Mouse (Mus musculus) hindbrain, postnatal 0 days (tissue): Measurements from ENCODE around the gene Glrx3. TPM values are rescaled to one million over a fixed set of nuclear protein-coding genes. Genes with fewer than 3 reads are reported as not detected.

Experiments
- ATAC-seq: fragments of 200-750 bp; cut with Nextera tagmentation; 2 replicates; pipeline ENCODE4 v1.8.0; 2017; ENCODE audit warnings: mild to moderate bottlenecking, moderate TSS enrichment, moderate library complexity
- DNase-seq: peaks from one replicate; pipeline ENCODE4 v3.0.0-alpha.2; 2015; ENCODE audit warnings: low spot score
- H3K27ac ChIP-seq: fragments of 300-500 bp; sonication (generic); 2 replicates; pipeline ENCODE4 v1.5.1; 2014; ENCODE audit warnings: mild to moderate bottlenecking
- H3K27me3 ChIP-seq: fragments of 300-500 bp; sonication (generic); 2 replicates; pipeline ENCODE4 v1.6.1; 2014; ENCODE audit warnings: low read length, mixed read lengths; ENCODE audit not compliant: insufficient read depth
- H3K36me3 ChIP-seq: fragments of 300-500 bp; sonication (generic); 2 replicates; pipeline ENCODE4 v1.6.1; 2014; ENCODE audit warnings: low read length, mixed read lengths; ENCODE audit not compliant: insufficient read depth
- H3K4me1 ChIP-seq: fragments of 300-500 bp; sonication (generic); 2 replicates; pipeline ENCODE4 v1.6.1; 2014; ENCODE audit warnings: antibody characterized with exemption, low read length, mixed read lengths; ENCODE audit not compliant: insufficient read depth
- H3K4me2 ChIP-seq: fragments of 300-500 bp; sonication (generic); 2 replicates; pipeline ENCODE4 v1.6.1; 2014; ENCODE audit warnings: low read depth, mild to moderate bottlenecking, low read length, moderate library complexity, mixed read lengths
- H3K4me3 ChIP-seq: fragments of 300-500 bp; sonication (generic); 2 replicates; pipeline ENCODE4 v1.5.1; 2014; ENCODE audit warnings: low read length
- H3K9ac ChIP-seq: fragments of 300-500 bp; sonication (generic); replicated peaks from 2 replicates; pipeline ENCODE4 v1.6.1; 2014; ENCODE audit warnings: mild to moderate bottlenecking, low read length, moderate library complexity, mixed read lengths
- H3K9me3 ChIP-seq: fragments of 300-500 bp; sonication (generic); 2 replicates; pipeline ENCODE4 v1.6.1; 2016; ENCODE audit warnings: low read length, mixed read lengths
- CTCF ChIP-seq: IDR thresholded peaks from 2 replicates; pipeline ENCODE4 v1.5.1; 2016; ENCODE audit warnings: antibody characterized with exemption, control low read depth, low read depth
- WGBS: fragments of 180-500 bp; shearing (Covaris S2); extraction: QIAGEN DNeasy Blood & Tissue Kit; methylation state at CpG from one replicate; pipeline ENCODE4 v1.1.7; 2014; 5-methylcytosine and 5-hydroxymethylcytosine counted together
- polyA plus RNA-seq: library from polyadenylated mRNA; unstranded; fragments of >200 nt; fragmentation: Nextera tagmentation; extraction: Ambion mirVana; gene quantifications from 2 replicates; pipeline ENCODE4 v1.2.1, GENCODE M21; 2015
- total RNA-seq: library from RNA; depleted of rRNA; stranded (reverse); fragments of >200 nt; gene quantifications from 2 replicates; pipeline ENCODE4 v1.2.3, GENCODE M21; 2014; rRNA removed

Gene Glrx3
- total and polyA plus RNA-seq, 2 experiments from 2014 or later: 105 to 241 TPM

DNA sequence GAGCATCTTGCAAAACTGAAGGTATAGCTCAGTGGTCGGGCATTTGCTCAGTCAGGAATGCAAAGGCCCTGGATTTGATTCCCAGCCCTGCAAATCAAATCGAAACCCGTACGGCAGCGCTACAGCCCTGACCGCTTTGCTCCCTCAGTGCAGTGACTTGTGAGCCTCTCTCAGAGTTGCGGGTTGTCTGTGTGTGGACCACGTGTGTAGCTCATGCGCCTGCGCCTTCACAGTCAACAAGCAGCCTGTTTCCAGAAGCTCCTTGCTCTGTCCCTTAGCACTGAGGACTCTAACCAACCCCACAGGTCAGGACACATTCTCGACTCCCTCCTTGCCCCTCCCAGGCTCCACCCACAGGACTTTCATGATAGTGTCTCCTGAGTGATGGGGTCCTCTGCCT lies 46.6 kb downstream of the Glrx3 start:
- no peak for DNase-seq
- ATAC-seq: no peak
- WGBS: 88% methylated on average over 11 of the region's 11 CpGs

DNA sequence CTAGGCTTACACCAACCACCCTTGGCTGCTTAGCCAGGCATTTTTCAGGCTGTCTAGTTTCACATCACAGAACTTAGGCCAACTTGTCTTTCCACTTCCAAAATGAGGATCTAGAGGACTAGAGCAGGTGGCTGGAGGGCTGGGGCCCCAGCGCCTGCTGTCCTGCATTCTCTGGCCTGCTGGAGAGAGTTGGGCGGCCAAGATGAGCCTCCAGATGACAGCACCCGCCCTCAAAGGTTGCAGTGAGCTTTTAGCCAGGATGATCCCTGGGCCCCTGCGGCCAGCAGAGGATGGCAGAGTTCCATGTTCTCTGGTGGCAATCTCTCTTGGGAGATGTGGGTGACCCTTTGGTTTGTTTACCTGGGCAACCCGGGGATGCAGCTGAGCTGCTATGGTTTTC lies 51.0 kb downstream of the Glrx3 start:
- no peak overlapping the region for H3K4me2 ChIP-seq
- no peak overlapping the region for H3K9ac ChIP-seq
- no peaks in the 10 kb centered on the region for H3K4me1 ChIP-seq
- H3K4me3 ChIP-seq: no peak overlapping the region
- DNase-seq (peak; percentile 51), ATAC-seq (0 out of 2 replicates have a peak, but pooled peaks have one; percentile 15)
- no peaks in the 10 kb centered on the region for H3K27me3 ChIP-seq
- WGBS: 55% methylated on average over 5 of the region's 5 CpGs
- H3K36me3 ChIP-seq: no peaks in the 10 kb centered on the region
- H3K27ac ChIP-seq: no peak overlapping the region
- no peaks in the 10 kb centered on the region for H3K9me3 ChIP-seq
- TF ChIP-seq CTCF: peak; percentile 15; the same call in 1 of the 2 replicates

More for the DNA sequence above, 46.6 kb downstream of the Glrx3 start:
- Histone ChIP-seq H3K9me3 (no peaks in the 10 kb centered on the region), H3K9ac (no peak overlapping the region), H3K27me3 (no peaks in the 10 kb centered on the region), H3K36me3 (no peaks in the 10 kb centered on the region), H3K27ac (no peak overlapping the region), H3K4me2 (no peak overlapping the region), H3K4me3 (no peak overlapping the region), H3K4me1 (no peaks in the 10 kb centered on the region)
- no peak for TF ChIP-seq CTCF

DNA sequence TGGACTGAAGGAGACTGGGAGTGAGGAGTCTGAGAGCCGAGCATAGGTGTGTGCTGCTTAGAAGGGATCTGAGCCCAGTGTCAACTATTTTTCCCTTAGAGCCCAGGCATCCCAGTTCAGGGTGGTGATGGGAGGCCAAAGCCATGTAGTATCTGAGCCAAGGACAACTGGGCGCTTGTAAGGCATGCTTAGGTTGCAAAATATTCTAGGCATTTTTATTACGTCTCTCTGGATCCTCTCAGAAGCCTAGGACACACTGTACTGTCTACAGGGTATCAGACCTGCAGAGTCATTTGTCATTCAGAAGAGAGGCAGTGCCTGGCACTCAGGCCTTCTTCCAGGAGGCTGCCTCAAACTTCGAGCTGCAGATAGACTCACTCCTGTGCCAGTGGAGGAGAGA lies 53.3 kb downstream of the Glrx3 start:
- no peaks in the 10 kb centered on the region for H3K36me3 ChIP-seq
- 59% methylated on average over 4 of the region's 4 CpGs for WGBS
- TF ChIP-seq CTCF: no peak
- no peaks in the 10 kb centered on the region for H3K27me3 ChIP-seq
- H3K4me1 ChIP-seq: no peaks in the 10 kb centered on the region
- H3K9me3 ChIP-seq: no peaks in the 10 kb centered on the region
- H3K4me3 ChIP-seq: no peak overlapping the region
- H3K4me2 ChIP-seq: no peak overlapping the region
- H3K27ac ChIP-seq: no peak overlapping the region
- ATAC-seq (no peak), DNase-seq (no peak)
- H3K9ac ChIP-seq: no peak overlapping the region

DNA sequence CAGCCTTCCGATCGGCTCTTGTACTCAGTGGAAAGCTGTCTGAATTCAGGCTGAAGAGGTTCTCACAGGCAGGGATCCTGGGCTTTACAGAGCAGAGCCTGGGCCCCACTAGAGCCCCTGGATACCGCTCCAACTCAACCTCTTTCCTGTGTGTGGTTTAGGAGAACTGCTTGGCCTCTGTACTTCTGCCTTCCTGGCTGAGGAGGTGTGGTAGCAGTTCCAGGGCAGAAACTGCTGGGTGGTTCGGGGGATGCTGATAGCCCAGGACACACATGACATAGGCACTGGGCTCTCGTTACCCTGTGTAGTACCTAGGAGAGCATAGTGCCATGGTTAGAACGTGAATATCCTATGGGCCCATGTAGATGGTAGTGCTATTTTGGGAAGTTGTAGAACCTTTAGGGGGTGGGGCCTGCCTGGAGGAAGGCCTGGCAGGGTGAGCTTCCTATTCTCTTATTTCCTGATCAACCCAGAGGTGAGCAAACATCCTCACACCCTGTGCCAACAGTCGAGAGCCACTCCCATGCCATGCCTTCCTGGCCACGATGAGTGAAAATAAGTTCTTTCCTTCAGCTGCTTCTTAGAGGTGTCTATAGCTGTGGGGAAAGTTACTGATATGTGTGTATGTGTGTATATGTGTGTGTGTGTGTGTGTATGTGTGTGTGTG lies 55.0 kb downstream of the Glrx3 start:
- Histone ChIP-seq H3K4me3 (no peak overlapping the region), H3K9ac (no peak overlapping the region), H3K9me3 (no peaks in the 10 kb centered on the region), H3K36me3 (no peaks in the 10 kb centered on the region), H3K27ac (no peak overlapping the region), H3K4me2 (no peak overlapping the region), H3K27me3 (no peaks in the 10 kb centered on the region), H3K4me1 (no peaks in the 10 kb centered on the region)
- DNase-seq (no peak), ATAC-seq (no peak)
- whole genome bisulfite sequencing: 88% methylated on average over 8 of the region's 8 CpGs
- TF ChIP-seq CTCF: no peak

DNA sequence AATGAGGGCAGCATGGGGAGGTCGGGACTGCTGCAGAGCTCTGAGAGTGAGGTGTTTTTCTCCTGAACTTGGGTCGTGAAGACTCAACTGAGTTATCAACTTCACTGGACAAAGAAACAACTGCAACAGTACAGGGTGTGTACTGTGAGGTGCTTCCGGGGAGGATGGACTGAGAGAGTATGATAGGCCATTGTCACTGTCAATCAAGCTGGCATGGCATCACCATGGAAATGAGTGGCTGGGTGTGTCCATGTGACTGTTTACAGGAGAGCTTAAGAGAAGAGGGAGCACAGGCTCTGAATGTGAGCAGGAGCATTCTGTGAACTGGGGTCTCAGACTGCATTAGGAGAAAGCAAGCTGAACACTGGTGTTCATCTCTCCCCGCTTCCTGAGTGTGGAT lies 61.3 kb downstream of the Glrx3 start:
- H3K4me1 ChIP-seq: no peaks in the 10 kb centered on the region
- no peak overlapping the region for H3K9ac ChIP-seq
- H3K9me3 ChIP-seq: no peaks in the 10 kb centered on the region
- no peak overlapping the region for H3K4me3 ChIP-seq
- DNase-seq: no peak
- H3K27ac ChIP-seq: no peak overlapping the region
- H3K4me2 ChIP-seq: no peak overlapping the region
- no peaks in the 10 kb centered on the region for H3K36me3 ChIP-seq
- WGBS: 77% methylated on average over 4 of the region's 4 CpGs
- H3K27me3 ChIP-seq: no peaks in the 10 kb centered on the region
- TF ChIP-seq CTCF: no peak
- ATAC-seq: no peak

DNA sequence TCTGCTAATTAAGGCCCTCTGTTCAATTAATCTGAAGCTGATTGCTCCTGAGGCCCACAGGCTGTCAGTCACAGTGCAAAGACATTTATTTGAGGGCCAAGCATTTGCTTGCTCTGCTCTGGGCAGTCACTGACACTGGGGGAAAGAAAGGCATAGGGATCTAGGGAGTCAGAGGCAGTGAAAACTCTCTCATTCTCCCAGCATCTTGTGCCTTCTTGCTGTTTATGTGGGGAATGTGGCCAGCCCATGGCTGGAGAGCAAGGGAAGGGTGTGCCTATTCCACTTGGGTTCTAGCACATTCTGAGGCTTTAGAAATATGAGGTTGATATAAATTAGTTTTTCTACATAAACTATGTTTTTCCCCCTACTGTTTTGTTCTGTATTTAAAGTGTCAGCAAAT lies 80.2 kb downstream of the Glrx3 start:
- H3K27me3 ChIP-seq: no peaks in the 10 kb centered on the region
- ATAC-seq (no peak), DNase-seq (no peak)
- H3K9me3 ChIP-seq: no peaks in the 10 kb centered on the region
- no peak overlapping the region for H3K9ac ChIP-seq
- H3K4me1 ChIP-seq: no peaks in the 10 kb centered on the region
- H3K4me2 ChIP-seq: no peak overlapping the region
- TF ChIP-seq CTCF: no peak
- H3K27ac ChIP-seq: no peak overlapping the region
- no peak overlapping the region for H3K4me3 ChIP-seq
- H3K36me3 ChIP-seq: no peaks in the 10 kb centered on the region

DNA sequence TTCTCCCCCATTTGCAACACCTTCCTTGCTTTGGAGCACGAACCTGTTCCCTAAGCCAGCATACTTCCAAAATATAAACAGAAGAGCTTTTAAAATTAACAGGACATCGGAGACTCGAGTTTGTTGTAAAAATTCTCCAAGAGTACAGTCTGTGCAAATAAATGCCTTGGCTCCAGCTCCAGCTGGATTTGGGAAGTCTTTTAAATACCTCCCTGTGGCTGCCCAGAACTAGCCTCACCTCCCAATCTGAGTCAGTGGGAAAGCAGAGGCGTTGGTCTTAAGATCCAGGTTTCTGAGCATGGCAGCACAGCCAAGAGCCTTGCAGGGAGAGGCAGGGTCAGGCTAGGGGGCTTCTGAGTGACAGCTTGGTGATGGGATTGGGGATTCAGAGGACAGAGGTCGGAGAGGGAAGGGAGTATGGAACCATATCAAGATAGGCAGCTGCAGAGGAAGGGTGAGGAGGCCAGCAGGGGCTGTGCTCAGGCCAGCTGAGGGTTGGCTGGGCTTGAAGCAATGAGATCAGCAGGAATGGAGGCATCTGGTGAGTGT lies 80.7 kb downstream of the Glrx3 start:
- Histone ChIP-seq H3K9ac (no peak overlapping the region), H3K36me3 (no peaks in the 10 kb centered on the region), H3K27ac (no peak overlapping the region), H3K9me3 (no peaks in the 10 kb centered on the region), H3K4me2 (no peak overlapping the region), H3K4me1 (no peaks in the 10 kb centered on the region), H3K27me3 (no peaks in the 10 kb centered on the region), H3K4me3 (no peak overlapping the region)
- no peak for TF ChIP-seq CTCF
- WGBS: 62% methylated on average over 5 of the region's 5 CpGs
- no peak for DNase-seq
- ATAC-seq: no peak

Other genes with a start within 250 kb of the Glrx3 start
- gene Ebf3, start 123.2 kb upstream of the Glrx3 start, total RNA-seq: 123 and 142 TPM in 2 replicates
- gene Ebf3, start 123.2 kb upstream of the Glrx3 start, polyA plus RNA-seq: 11.5 and 13.0 TPM in 2 replicates
- gene 9430038I01Rik, start 26.9 kb upstream of the Glrx3 start, total RNA-seq: 7.3 and 8.9 TPM in 2 replicates
- gene 9430038I01Rik, start 26.9 kb upstream of the Glrx3 start, polyA plus RNA-seq: 13.9 and 18.0 TPM in 2 replicates